Mouse (Mus musculus) cerebellum, postnatal 36 days (tissue): Measurements from ENCODE around the gene Rsbn1.
A peak's percentile ranks its signal among the peaks of the same experiment; 100 is the strongest.

Experiments
- DNase-seq, 2 experiments: peaks; one replicate each; pipeline ENCODE4 v3.0.0; 2021 to 2022; ENCODE audit warnings: mixed read lengths in 2 of 2

The Rsbn1 gene

GRCm38 (mm10) chr3:103914010-103914669 lies at the start of gene Rsbn1:
TSS of gene Rsbn1 (plus strand) at chr3:103914120.
- DNase-seq = peak; percentile 95 to 97

GRCm38 (mm10) chr3:103864200-103864599 lies 49.7 kb upstream of the Rsbn1 start:
- no peak for DNase-seq

DNA sequence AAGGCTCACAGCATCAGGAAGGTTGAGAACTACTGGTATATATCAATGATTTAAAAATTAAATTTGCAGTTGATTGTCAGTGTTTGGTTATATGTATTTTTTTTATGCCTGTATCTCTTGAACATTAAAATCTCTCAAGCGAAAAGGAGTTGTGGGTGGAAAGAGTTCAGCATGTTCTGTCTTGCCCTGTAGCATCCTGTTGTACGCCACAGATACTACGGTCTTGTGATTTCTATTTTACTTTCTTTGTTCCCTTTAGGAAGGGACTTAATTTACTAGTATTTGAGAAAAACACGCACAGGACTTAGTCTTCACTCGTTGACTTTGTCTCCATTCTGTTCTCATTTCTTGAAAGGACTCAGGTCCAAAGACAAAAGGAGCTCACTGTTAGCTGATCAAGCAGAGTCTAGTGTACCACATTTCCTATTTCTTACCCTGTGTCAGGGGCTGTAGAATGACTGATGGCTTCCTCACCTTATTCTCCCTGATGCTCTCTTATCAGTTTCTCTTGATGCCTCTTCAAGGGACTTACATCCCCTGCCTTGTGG lies 46.4 kb upstream of the Rsbn1 start:
- DNase-seq = no peak

GRCm38 (mm10) chr3:103868008-103868407 lies 45.9 kb upstream of the Rsbn1 start:
- DNase-seq = no peak

DNA sequence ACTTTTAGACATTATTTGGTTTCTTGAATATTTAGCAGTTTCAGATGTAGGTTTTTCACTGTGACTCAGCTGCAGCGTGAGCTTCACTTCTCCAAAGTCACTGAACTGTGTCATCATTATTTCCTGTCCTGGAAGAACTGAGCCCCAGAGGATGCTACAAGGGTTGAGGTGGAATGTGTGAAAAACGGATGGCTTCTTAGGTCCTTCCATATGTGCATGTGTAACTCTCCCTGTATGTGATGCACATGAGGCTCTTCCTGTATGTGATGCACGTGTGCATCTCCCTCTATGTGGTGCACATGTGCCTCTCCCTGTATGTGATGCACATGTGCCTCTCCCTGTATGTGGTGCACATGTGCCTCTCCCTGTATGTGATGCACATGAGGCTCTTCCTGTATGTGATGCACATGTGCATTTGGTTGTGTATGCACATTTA lies 41.2 kb upstream of the Rsbn1 start:
- no peak for DNase-seq

DNA sequence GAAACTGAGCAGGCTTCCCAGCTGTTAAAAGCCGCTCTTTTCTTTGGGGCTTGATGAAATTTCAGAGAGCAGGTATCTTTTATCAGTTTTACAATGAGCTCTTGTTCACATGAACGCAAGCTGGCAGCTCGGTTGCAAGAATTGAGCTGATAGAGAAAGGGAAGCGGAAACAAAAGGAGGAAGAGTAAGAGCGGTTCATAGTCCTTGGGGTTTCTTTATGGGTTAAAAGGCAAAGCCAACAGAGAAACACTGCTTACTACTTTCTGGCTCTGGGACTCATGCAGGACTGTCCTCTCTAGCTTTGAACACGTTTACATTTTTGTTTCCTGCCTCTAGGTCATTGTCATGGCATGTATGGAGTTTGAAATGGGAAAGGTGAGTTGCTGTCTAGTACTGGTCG lies 39.6 kb upstream of the Rsbn1 start:
- DNase-seq = no peak

DNA sequence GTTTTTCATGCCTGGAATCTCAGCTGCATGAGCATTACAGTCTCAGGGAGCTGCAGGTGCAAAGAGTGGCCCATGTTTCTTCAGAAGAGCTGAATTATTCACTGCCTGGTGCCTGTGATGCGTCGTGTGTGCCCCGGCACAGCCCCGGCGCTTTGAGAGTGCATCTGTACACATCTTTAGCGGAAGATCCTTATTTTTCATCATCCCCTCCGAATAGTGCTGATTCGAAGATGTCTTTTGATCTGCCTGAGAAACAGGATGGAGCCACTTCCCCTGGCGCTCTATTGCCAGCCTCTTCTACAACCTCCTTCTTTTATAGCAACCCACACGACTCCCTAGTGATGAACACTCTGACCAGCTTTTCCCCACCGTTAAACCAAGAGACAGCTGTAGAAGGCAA lies 28.0 kb upstream of the Rsbn1 start:
- no peak for DNase-seq

DNA sequence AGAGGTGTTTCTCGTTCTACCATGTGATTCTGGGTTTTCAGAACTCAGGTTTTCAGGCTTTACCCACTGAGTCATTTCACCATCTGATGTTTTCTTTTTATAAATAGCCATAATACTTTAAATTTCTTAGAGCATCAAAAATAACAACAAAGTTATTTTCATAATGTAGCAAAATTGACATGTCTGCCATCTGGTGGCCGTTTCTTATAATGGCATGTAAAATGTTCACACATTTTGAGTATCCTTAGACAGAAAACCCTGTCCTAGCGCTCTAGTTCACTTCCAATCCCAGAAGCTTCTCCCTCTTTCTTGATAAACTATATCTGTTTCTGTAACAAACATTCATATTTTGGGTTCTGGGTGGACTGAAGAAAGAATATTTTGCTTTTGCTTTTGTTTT lies 26.3 kb upstream of the Rsbn1 start:
- DNase-seq = peak; percentile 31 to 71

DNA sequence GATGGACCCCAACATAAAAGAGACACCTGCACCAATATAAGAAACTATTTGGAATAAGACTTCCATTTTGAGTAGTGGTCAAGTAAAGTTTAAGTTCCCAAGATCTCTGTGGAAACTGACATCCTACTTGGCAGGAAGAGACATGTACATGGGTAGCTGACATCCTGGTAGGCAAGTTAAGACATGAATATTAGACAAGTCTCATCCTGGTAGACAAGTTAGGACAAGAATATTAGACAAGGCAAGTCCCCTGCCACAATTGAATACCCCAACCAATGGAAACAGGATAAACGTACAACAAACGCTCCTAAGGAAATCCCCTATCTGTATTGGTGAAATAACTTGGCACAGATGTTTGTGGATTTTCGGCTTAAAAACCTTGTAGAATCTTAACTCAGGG lies 20.5 kb upstream of the Rsbn1 start:
- DNase-seq = no peak

DNA sequence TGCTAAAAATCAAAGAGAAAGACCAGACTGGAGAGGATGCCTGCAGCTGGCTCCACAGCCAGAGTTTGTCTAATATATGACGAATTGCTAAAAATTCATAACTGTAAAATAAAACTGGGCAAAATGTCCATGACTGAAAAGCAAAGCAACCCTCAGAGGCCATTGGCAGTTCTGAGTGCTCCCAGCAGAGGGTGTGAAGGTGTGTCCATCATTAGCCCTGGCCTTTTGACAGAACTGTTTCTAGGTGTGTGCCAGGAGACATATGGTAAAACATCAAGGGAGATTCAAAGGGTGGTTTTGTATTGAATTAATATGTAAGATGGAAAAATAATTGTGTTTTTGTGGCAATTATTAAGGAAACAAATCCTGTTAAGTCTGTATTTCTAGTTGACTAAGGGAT lies 9.2 kb upstream of the Rsbn1 start:
- DNase-seq = peak; percentile 70 to 76

GRCm38 (mm10) chr3:103907335-103908030 lies 6.4 kb upstream of the Rsbn1 start:
- DNase-seq = no peak

GRCm38 (mm10) chr3:103908781-103909180 lies 5.1 kb upstream of the Rsbn1 start:
- no peak for DNase-seq

- DNase-seq = peak; percentile 22 to 34
Observed at GRCm38 (mm10) chr3:103913451-103913961, 414 bp upstream of the Rsbn1 start.

- DNase-seq = peak in 1 of 2 experiments; percentile 23
Observed at GRCm38 (mm10) chr3:103914732-103915508, 1.0 kb downstream of the Rsbn1 start.

DNA sequence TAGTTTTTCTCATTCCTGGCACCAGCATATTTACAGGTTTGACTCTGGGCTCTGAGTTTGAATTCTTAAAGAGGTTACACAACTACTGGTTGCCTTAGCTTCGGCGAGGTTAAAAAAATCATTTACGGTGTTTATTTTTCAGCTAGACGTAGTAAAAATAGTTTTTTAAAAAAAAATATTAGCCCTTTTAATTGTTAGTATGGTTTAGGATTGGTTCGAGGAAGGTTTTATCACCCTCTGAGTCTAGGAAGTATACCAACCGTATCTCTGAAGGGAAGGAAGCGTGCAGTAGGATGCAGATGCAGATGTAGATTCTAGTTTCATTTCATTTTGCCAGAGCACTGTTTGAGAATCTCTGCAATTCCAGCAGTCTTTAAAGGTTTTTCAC lies 1.6 kb downstream of the Rsbn1 start:
- no peak for DNase-seq

- DNase-seq = no peak
Observed at GRCm38 (mm10) chr3:103916205-103916838, 2.4 kb downstream of the Rsbn1 start.

DNA sequence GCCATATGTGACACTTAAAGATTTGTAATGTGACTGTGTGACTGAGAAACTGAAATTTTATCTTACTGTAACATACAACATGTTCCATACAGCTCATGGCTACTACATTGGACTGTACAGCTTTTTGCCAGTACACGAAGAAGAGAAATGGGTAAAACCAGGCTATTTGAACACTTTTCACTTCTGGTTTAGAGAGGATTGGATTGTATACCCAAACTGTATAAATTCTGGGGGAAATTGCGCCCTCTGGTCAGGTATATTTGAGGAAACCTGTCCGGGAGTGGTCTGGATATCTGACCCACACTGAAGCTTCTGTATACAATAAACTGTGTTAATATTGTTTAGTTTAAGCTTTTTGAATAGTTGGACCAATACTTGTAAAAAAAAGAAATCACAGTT lies 2.9 kb downstream of the Rsbn1 start:
- no peak for DNase-seq

GRCm38 (mm10) chr3:103920094-103920493 lies 6.2 kb downstream of the Rsbn1 start:
- no peak for DNase-seq

GRCm38 (mm10) chr3:103925302-103925701 lies 11.4 kb downstream of the Rsbn1 start:
- DNase-seq = no peak

GRCm38 (mm10) chr3:103927511-103927910 lies 13.6 kb downstream of the Rsbn1 start:
- peak; percentile 34 to 38 for DNase-seq

- no peak for DNase-seq
Observed at GRCm38 (mm10) chr3:103944794-103945562, 31.1 kb downstream of the Rsbn1 start.

DNA sequence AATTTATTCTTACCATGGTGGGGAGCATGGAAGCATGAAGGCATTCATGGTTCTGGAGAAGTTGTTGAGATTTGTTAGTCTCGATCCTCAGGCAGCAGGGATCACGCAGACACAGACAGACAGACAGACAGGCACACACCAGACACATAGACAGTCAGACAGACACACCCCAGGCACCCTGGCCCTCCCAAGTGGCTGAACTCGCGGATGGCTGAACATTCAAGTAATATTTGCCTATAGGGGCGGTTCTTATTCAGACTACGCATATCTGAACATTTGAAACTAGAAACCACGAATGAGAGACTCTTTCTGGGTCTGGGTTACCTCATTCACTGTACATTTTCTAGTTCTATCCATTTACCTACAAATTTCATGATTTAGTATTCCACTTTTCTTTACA lies 34.7 kb downstream of the Rsbn1 start:
- DNase-seq = no peak
